Mouse (Mus musculus) limb, embryonic 11.5 days (tissue): ENCODE measurements around the gene Krt20. TPM values are rescaled to one million over a fixed set of nuclear protein-coding genes. Genes with fewer than 3 reads are reported as not detected.

Source experiments
- ATAC-seq: fragments of 200-750 bp; cut with Nextera tagmentation; 2 replicates; pipeline ENCODE4 v1.8.0; 2017; ENCODE audit warnings: low read depth; ENCODE audit not compliant: insufficient number of reproducible peaks, low FRiP score, low TSS enrichment
- DNase-seq: peaks from one replicate; pipeline ENCODE4 v3.0.0-alpha.2; 2015; ENCODE audit warnings: low spot score
- H3K27ac ChIP-seq: fragments of 300-500 bp; sonication (generic); replicated peaks from 2 replicates; pipeline ENCODE4 v1.5.1; 2014; ENCODE audit warnings: low read depth, mild to moderate bottlenecking, low read length
- H3K27me3 ChIP-seq: fragments of 300-500 bp; sonication (generic); 2 replicates; pipeline ENCODE4 v1.6.1; 2014; ENCODE audit warnings: mild to moderate bottlenecking, low read length, mixed read lengths; ENCODE audit not compliant: control insufficient read depth, insufficient read depth
- H3K36me3 ChIP-seq: fragments of 300-500 bp; sonication (generic); 2 replicates; pipeline ENCODE4 v1.6.1; 2014; ENCODE audit warnings: mild to moderate bottlenecking, low read length, moderate library complexity, mixed read lengths; ENCODE audit not compliant: control insufficient read depth, insufficient read depth
- H3K4me1 ChIP-seq: fragments of 300-500 bp; sonication (generic); 2 replicates; pipeline ENCODE4 v1.6.1; 2014; ENCODE audit warnings: low read length, mixed read lengths; ENCODE audit not compliant: control insufficient read depth, insufficient read depth
- H3K4me2 ChIP-seq: fragments of 300-500 bp; sonication (generic); 2 replicates; pipeline ENCODE4 v1.6.1; 2014; ENCODE audit warnings: low read depth, mild to moderate bottlenecking, moderate library complexity; ENCODE audit not compliant: severe bottlenecking
- H3K4me3 ChIP-seq: fragments of 300-500 bp; sonication (generic); 2 replicates; pipeline ENCODE4 v1.5.1; 2014; ENCODE audit warnings: low read depth, low read length
- H3K9ac ChIP-seq: fragments of 300-500 bp; sonication (generic); 2 replicates; pipeline ENCODE4 v1.6.1; 2014; ENCODE audit warnings: mild to moderate bottlenecking, low read length
- H3K9me3 ChIP-seq: fragments of 300-500 bp; sonication (generic); 2 replicates; pipeline ENCODE4 v1.6.1; 2016; ENCODE audit warnings: low read length; ENCODE audit not compliant: control insufficient read depth
- WGBS: fragments of 180-500 bp; shearing (Covaris S2); extraction: QIAGEN DNeasy Blood & Tissue Kit; methylation state at CpG from one replicate; pipeline ENCODE4 v1.1.7; 2014; 5-methylcytosine and 5-hydroxymethylcytosine counted together
- polyA plus RNA-seq: library from polyadenylated mRNA; unstranded; fragments of >200 nt; fragmentation: Nextera tagmentation; extraction: Ambion mirVana; gene quantifications from 2 replicates; pipeline ENCODE4 v1.2.1, GENCODE M21; 2014

Gene Krt20
- polyA plus RNA-seq, 1 experiment from 2014 or later = 0.32 TPM

DNA sequence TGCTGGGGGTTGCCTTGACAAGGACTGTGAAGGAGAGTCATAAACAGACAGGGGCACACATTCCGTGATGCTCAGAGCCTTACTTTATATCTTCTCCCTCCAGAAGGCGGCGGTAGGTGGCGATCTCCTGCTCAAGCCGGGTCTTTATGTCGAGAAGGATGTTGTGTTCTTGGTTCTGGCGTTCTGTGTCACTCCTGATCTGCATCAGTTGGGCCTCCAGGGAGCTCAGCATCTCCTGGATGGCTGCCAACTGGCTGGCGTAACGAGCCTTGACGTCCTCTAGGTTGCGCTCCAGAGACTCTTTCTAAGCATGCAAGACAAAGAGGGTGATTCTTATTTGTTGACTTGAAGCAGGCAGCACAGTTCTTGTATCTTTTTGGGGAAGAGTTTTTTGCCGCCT, 7.3 kb downstream of the Krt20 start:
- H3K27ac ChIP-seq = no peak overlapping the region
- no peak overlapping the region for H3K9ac ChIP-seq
- H3K4me2 ChIP-seq = no peak overlapping the region
- no peaks in the 10 kb centered on the region for H3K27me3 ChIP-seq
- no peaks in the 10 kb centered on the region for H3K4me1 ChIP-seq
- no peak overlapping the region for H3K4me3 ChIP-seq
- ATAC-seq (no peak), DNase-seq (peak; percentile 24)
- H3K9me3 ChIP-seq = no peaks in the 10 kb centered on the region
- no peaks in the 10 kb centered on the region for H3K36me3 ChIP-seq
- 55% methylated on average over 12 of the region's 12 CpGs for WGBS

DNA sequence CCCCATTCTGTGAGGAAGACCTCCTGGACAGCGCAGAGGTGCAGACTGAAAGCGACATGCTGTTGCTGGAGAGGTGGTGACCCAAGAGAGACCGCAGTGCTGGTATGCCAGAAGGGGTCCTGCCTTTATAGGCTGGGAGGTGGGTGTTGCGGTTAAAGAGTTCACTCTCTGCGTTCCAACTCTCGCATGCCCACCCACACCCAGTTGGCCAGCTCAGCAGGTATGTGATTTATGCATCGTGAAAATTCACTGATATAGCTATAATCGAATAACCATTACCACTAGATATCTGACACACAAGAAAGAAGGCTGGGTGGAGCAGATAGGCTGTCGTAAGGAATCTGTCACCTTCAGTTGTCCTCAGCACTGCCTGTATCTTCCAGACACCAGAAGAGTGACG, 15.8 kb downstream of the Krt20 start, which contains the start of gene Krt12:
Krt12 (minus strand) TSS at position 101 of the 400 bp plus-strand sequence.
- DNase-seq = no peak
- Histone ChIP-seq H3K27ac (no peak within 1 kb of the TSS), H3K4me1 (no peaks in the 10 kb centered on the region), H3K27me3 (no peaks in the 10 kb centered on the region), H3K9me3 (no peaks in the 10 kb centered on the region), H3K4me2 (no peak within 1 kb of the TSS), H3K4me3 (no peak within 1 kb of the TSS), H3K36me3 (no peaks in the 10 kb centered on the region), H3K9ac (no peak within 1 kb of the TSS)
- no peak for ATAC-seq
- 83% methylated on average over 10 of the region's 10 CpGs for WGBS

DNA sequence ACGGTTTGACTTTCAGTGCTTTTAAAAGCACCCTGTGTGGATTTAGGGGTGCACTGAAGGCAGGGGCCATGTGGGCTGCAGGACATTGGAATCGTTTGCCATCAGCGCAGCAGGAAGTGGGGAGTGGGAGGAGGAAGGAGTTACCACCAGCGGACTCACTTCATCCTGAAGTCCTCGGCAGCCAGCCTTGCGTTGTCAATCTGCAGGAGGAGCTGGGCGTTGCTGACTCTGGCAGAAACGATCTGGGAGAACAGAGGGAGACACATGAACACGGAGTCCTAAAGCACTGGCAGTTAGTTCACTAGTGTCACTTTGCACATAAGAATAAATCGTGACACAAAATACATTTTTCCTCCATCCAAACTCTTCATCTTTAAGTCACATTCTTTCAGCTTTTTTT, 17.4 kb downstream of the Krt20 start:
- no peak overlapping the region for H3K4me3 ChIP-seq
- no peak overlapping the region for H3K9ac ChIP-seq
- ATAC-seq (no peak), DNase-seq (no peak)
- H3K4me2 ChIP-seq = no peak overlapping the region
- no peaks in the 10 kb centered on the region for H3K4me1 ChIP-seq
- no peaks in the 10 kb centered on the region for H3K9me3 ChIP-seq
- H3K36me3 ChIP-seq = no peaks in the 10 kb centered on the region
- 51% methylated on average over 10 of the region's 10 CpGs for WGBS
- no peaks in the 10 kb centered on the region for H3K27me3 ChIP-seq
- H3K27ac ChIP-seq = no peak overlapping the region

DNA sequence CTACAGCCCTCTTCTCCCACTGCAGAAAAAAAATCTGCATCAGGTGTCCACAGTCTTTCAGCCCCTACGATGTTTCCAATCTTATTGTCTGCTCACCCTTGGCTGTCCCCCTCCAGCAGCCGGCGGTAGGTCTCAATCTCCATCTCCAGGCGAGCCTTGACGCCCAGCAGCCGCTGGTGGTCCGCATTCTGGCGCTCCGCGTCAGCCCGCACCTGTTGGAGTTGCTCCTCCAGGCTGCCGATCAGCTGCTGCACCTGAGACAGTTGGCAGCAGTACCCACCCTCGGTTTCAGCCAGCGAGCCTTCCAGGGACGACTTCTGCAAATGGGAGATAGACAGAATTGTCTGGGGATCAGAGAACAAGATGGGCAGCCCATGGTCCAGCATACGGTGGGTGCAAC, 20.1 kb downstream of the Krt20 start:
- H3K9me3 ChIP-seq = no peaks in the 10 kb centered on the region
- no peak for DNase-seq

DNA sequence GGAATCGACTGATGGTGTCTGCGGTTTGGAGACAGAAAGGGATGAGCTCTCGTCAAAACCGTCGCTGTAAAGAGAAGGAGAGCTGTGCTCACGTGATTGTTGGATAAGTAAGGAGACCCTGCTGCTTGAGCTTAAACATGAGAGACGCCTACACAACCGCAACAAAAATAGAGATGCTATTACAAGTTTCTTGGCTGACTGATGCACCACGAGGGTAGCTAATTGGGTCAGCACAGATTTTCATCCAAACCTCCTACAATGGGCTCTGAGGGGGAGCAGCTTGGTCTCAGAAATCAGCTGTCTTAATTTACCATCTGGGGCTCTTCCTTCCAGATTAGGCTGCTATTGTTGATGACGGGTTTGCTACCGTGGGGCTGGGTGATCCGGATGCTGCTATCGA, 21.0 kb downstream of the Krt20 start:
- Histone ChIP-seq H3K9ac (no peak overlapping the region), H3K4me3 (no peak overlapping the region), H3K4me1 (no peaks in the 10 kb centered on the region), H3K4me2 (no peak overlapping the region), H3K36me3 (no peaks in the 10 kb centered on the region), H3K27me3 (no peaks in the 10 kb centered on the region), H3K9me3 (no peaks in the 10 kb centered on the region), H3K27ac (no peak overlapping the region)
- no peak for DNase-seq
- 91% methylated on average over 13 of the region's 13 CpGs for WGBS
- no peak for ATAC-seq

More for the DNA sequence above, 20.1 kb downstream of the Krt20 start:
- Histone ChIP-seq H3K4me3 (no peak overlapping the region), H3K36me3 (no peaks in the 10 kb centered on the region), H3K27me3 (no peaks in the 10 kb centered on the region), H3K27ac (no peak overlapping the region), H3K4me1 (no peaks in the 10 kb centered on the region), H3K4me2 (no peak overlapping the region), H3K9ac (no peak overlapping the region)
- ATAC-seq = no peak
- WGBS = 67% methylated on average over 16 of the region's 16 CpGs

DNA sequence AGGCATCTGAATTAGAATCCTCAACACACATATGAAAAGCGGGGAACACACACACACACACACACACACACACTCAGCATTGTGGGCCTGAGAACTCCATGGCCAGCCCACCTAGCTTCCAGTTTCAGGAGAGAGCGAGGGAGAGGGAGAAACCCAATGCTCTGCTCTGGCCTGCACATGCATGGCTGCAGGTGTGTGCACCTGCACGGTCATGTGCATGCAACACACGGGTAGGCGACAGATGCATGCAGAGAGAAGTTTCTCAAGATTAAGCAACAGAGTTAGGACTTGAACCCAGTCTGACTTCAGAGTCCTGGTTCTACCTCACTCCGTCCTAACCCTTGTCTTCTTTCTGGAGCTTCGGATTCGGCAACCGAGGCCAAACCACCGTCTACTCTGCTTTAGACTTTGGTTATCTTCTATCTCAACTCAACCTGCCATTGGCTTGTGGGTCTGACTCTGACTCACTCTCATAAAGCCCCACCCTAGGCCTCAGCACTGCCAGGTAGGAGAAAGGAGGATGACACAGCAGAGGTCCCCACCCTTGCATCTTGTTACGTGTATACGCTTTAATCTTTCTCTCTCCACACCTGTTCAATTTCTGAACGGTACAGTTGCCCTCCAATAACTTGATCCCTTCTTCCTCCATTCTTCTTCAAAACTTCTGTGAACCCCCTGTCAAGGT, 23.3 kb downstream of the Krt20 start:
- Histone ChIP-seq H3K4me2 (no peak overlapping the region), H3K9ac (no peak overlapping the region), H3K27ac (no peak overlapping the region), H3K4me3 (no peak overlapping the region), H3K27me3 (no peaks in the 10 kb centered on the region), H3K4me1 (no peaks in the 10 kb centered on the region), H3K36me3 (no peaks in the 10 kb centered on the region), H3K9me3 (no peaks in the 10 kb centered on the region)
- no peak for ATAC-seq
- WGBS = 91% methylated on average over 13 of the region's 13 CpGs
- no peak for DNase-seq

DNA sequence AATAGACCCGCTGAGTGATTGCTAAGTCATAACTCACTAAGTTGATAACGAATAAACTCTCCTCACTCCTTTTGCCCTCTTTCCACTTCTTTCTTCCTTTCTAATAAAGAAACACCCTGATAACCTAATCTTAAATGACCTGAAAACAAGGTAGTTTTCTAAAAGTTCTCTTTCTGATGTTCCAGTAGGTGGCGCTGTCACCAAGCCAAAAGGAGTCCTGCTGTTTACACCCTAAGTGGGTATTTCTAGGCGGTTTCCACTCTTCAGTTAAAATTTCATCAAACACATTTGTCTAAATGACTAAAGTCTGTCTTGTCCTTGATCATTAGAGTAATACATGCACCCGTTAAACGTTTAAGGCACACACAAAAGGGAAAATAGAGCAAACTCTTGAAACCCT, 24.7 kb downstream of the Krt20 start:
- 21% methylated on average over 6 of the region's 6 CpGs for WGBS
- no peak for ATAC-seq

DNA sequence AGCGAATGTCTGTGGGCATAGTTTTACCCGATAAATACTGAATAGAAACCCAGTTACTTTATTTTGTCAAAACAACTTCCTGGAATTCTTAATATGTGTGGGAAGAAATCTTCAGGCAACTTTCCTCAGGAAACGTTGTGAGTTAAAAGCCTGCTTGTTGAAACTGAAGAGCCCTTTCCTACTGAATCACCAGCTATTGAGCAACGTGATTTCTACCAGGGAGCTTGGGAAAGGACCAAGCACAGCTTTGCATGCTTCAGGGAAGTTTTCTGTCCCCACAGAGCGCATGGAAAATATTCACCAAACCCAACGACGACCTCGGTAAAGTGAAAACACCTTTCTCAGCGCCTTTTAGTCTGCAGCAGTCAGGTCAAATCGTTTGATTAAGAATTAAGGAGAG, 31.8 kb downstream of the Krt20 start:
- DNase-seq = no peak
- ATAC-seq = no peak
- no peaks in the 10 kb centered on the region for H3K36me3 ChIP-seq
- H3K27me3 ChIP-seq = no peaks in the 10 kb centered on the region
- H3K9ac ChIP-seq = no peak overlapping the region
- 80% methylated on average over 10 of the region's 10 CpGs for WGBS
- no peak overlapping the region for H3K4me2 ChIP-seq
- no peaks in the 10 kb centered on the region for H3K9me3 ChIP-seq
- no peaks in the 10 kb centered on the region for H3K4me1 ChIP-seq
- no peak overlapping the region for H3K27ac ChIP-seq
- no peak overlapping the region for H3K4me3 ChIP-seq

More for the DNA sequence above, 24.7 kb downstream of the Krt20 start:
- Histone ChIP-seq H3K4me3 (no peak overlapping the region), H3K27ac (no peak overlapping the region), H3K4me1 (no peaks in the 10 kb centered on the region), H3K36me3 (no peaks in the 10 kb centered on the region), H3K27me3 (no peaks in the 10 kb centered on the region), H3K9ac (no peak overlapping the region), H3K9me3 (no peaks in the 10 kb centered on the region), H3K4me2 (no peak overlapping the region)
- peak; percentile 61 for DNase-seq
